Mouse (Mus musculus) right cerebral cortex, adult 2 months (tissue): Measurements from ENCODE around the gene Galnt10.
"Not testable (repeated sequence)": the region's sequence is repeated elsewhere in the genome, so short reads cannot be mapped to it uniquely, and the experiment has no call there.

Source experiments
- DNase-seq, 2 experiments: peaks; one replicate each; pipeline ENCODE4 v3.0.0; 2021 to 2022; ENCODE audit warnings: low spot score in 2 of 2

Gene Galnt10

DNA sequence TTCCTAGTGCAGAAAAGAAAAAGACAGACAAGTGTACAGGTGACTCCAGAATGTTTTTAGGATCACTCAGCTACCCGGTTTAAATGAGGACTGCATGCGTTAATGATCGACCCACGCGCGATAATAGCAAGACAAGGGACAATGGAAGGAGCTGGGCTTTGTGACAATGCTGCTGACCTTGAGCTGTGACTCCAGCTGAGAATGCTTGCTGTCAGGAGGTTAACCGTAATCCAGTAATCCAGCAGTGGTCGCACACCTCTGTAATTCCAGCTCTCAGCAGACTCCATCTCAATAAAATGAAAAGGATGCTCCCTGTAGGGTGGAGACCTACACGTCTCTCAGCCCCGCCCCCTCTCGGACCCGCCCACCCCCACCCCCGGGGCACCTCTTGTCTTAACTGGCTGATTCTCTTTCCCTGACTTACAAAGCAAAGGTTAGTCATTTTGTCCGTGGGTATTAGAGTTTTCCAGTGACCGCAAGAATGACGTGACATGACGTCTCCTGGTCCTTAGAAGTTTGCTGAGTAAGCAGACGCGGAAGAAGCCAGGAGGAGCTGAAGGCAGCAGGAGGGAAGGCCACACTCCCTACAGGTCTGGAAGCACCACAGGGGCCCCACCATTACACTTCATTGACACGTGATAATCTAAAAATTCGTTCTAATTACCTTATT, 145.8 kb downstream of the Galnt10 start:
- DNase-seq: no peak

- no peak for DNase-seq
Measured at GRCm38 (mm10) chr11:57795086-57795485, 149.8 kb downstream of the Galnt10 start.

DNA sequence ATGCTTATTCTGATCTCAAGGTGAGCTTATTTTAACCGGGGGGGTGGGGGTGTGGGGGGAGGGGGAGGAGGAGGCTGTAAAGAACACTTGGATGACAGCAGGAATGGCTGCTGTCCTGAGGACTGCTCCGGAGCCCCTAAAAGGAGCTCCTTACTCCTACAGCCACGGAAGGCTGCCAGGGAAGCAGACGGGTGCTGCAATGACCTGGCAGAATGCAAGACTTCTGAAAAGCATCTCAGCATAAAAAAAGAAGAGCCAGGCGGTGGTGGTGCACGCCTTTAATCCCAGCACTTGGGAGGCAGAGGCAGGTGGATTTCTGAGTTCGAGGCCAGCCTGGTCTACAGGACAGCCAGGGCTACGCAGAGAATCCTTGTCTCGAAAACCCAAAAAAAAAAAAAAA, 152.6 kb downstream of the Galnt10 start:
- DNase-seq: no peak

DNA sequence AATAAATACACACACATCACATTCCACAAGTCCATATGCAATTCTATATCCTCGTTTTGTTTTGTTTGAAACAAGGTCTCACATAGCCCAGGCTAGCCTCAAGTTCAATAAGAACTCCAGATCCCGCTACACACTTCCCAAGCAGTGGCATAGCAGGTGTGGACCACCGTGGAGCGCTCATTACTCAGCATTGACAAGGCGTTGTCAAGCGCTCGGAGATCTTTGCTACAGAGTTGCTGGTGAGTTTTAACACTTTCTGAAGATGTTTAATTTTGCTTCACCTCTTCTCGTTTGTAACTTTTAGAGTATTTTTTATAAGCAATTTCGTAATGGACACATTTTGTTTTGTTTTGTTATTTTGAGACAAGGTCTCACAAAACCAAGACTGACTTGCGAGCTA, 154.2 kb downstream of the Galnt10 start:
- DNase-seq: no peak

- no peak for DNase-seq
Measured at GRCm38 (mm10) chr11:57800266-57800951, 155.2 kb downstream of the Galnt10 start.

DNA sequence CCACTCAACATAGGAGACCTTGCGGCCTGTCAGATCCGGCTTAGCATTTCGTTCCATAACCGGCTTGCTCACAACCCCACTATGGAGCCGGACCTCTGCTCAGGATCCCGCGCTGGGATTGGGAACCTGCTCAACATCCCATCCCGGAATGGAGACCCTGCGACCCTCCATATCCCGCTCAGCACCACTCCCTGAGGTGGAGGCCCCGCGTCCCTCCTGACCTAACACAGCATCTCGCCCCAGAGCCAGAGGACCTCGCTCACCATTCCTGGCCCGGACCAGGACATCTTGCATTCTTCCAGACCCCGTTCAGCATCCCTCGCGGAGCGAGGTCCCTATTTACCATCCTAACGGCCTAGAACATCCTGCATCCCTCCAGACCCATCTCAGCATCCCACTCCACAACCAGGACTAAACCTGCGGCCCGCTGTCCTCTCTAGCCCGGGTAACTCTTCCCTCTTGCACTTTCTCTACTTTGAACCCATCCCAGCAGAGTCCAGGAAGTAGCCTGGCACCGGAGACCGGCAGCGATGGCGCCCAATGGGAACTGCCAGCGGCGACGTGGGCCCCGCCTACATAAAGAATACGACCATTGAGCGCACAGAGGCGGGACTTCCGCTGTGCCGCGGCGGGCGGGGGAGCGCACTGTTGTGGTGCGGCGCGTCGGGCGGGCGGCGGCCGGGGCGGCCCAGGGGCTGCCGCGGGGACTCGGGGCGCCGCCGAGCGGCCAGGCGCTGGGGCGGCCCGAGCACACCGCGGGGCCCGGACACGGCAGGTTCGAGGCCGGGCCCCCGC, 155.9 kb downstream of the Galnt10 start, which contains the start of gene Sap30l:
TSS of gene Sap30l (plus strand) at position 667 of the 795 bp plus-strand sequence.
- DNase-seq: peak; percentile 97 to 99

GRCm38 (mm10) chr11:57801766-57802510, 156.7 kb downstream of the Galnt10 start:
- DNase-seq: peak in 1 of 2 experiments; percentile 38

DNA sequence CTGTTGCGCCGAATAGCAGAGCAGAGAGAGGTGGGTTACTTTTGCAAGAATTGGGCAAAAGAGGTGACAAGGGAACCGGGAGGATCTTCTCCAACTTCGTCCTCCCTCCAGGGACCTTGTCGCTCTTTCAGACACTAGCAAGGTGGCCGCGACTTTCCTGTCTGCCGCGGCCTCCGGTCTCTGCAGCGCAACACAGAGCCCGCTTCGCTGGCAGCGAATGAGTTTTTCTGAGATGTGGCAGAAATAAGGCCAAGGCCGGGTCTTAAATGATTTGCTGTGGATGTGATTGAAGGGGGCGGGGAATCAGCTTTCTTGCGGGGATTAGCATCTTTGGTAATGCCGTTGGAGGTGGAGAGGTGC, 157.2 kb downstream of the Galnt10 start:
- peak in 1 of 2 experiments; percentile 34 for DNase-seq

- DNase-seq: no peak
Measured at GRCm38 (mm10) chr11:57805047-57805446, 159.8 kb downstream of the Galnt10 start.

DNA sequence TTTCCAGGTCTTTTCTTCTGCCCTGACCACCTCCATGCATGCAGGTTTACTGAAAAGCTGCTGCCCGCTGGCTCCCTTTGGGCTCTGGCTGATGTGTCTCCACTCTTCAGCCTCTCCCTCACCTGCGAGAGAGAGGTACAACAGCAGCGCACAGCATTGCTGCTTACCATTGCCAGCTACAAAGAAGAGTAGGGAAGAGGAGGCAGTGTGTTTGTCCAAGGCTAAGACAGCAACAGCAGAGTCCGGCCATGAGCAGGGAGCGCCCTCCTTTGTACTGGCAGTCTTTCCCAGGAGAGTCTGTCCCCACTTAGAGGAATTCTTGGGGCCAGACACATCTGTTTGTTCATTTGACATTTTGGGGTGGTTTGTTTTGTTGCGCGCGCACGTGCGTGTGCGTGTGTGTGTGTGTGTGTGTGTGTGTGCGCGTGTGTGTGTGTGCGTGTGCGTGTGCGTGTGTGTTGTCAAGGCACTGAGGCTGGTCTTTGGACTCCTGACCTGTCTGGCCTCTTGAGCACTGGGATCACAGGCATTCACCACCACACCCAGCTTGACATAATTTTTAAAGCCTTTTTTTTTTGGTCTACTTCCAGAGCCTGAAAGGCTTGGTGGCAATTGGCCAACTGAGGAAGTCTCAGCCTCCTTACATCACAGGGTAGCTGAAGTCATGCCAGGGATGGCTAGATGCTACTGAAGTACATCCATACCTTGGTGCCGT, 163.9 kb downstream of the Galnt10 start:
- no peak for DNase-seq

GRCm38 (mm10) chr11:57809732-57810098, 164.5 kb downstream of the Galnt10 start:
- DNase-seq: no peak

GRCm38 (mm10) chr11:57811006-57811405, 165.8 kb downstream of the Galnt10 start:
- no peak for DNase-seq

DNA sequence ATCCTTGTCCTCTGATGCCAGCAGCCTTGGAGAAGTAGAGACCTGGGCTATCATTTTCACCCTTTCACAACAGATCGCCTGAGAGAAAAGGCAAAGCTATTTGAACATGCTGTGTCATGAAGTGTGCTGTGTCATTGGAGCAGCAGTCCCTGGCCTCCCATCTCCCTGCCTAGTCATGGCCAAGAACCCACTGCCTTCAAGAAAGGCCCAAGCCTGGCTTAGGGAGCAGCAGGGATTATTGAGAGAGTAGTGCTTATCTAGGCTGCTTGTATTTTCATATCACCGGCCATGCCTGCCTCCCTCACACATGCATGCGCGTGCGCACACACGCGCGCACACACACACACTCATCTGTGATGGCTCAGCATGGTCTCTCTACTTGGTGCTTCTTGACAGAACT, 167.0 kb downstream of the Galnt10 start:
- no peak for DNase-seq

GRCm38 (mm10) chr11:57813641-57814040, 168.4 kb downstream of the Galnt10 start:
- no peak for DNase-seq

GRCm38 (mm10) chr11:57818189-57818588, 172.9 kb downstream of the Galnt10 start:
- DNase-seq: no peak

- peak; percentile 74 to 80 for DNase-seq
Measured at GRCm38 (mm10) chr11:57819999-57820581, 174.8 kb downstream of the Galnt10 start.

DNA sequence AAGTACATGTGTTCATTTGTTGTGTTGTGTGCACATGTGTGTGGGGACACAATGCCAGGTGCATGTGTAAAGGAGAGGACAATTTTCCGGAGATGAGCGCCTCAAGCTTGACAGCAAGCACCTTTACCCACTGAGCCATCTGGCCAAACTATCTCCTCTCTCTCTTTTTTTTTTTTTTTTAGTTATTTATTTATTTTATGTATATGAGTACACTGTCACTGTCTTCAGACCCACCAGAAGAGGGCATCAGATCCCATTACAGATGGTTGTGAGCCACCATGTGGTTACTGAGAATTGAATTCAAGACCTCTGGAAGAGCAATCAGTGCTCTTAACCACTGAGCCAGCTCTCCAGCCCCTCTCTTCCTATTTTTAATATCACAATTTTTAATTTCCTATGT, 177.9 kb downstream of the Galnt10 start:
- DNase-seq: not testable (repeated sequence)

DNA sequence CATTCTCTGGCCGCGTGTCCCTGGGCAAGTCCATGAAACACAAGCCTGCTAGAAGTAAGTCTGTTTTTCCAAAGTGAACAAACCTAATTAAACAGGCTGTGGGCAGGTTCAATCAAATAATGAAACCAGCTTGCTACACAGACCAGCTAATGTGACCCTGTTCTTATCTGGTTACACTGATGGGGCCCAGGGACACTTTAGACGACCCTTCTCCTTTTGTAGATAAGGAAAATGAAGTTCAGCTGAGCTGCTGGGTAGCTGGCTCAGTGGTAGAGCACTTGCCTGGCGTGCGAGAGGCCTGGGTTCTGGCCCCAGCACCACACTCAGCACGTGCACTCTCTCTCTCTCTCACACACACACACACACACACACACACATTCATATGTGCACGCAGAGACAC, 178.5 kb downstream of the Galnt10 start:
- DNase-seq: no peak

- not testable (repeated sequence) for DNase-seq
Measured at GRCm38 (mm10) chr11:57825234-57825633, 180.0 kb downstream of the Galnt10 start.

GRCm38 (mm10) chr11:57827048-57827914, 182.0 kb downstream of the Galnt10 start:
- no peak for DNase-seq
